Mouse (Mus musculus) midbrain, embryonic 16.5 days (tissue): ENCODE data around the gene Rufy3. TPM values are rescaled to one million over a fixed set of nuclear protein-coding genes. Genes with fewer than 3 reads are reported as not detected.

Source experiments
- ATAC-seq: fragments of 200-750 bp; cut with Nextera tagmentation; 2 replicates; pipeline ENCODE4 v1.8.0; 2017; ENCODE audit warnings: moderate TSS enrichment
- H3K27ac ChIP-seq: fragments of 300-500 bp; sonication (generic); 2 replicates; pipeline ENCODE4 v1.5.1; 2014; ENCODE audit warnings: mild to moderate bottlenecking, low read length, mixed read lengths
- H3K27me3 ChIP-seq: fragments of 300-500 bp; sonication (generic); 2 replicates; pipeline ENCODE4 v1.6.1; 2014; ENCODE audit warnings: low read depth, low read length, mixed read lengths; ENCODE audit not compliant: control insufficient read depth, insufficient read depth
- H3K36me3 ChIP-seq: fragments of 300-500 bp; sonication (generic); 2 replicates; pipeline ENCODE4 v1.6.1; 2014; ENCODE audit warnings: mild to moderate bottlenecking, low read length, moderate library complexity, mixed read lengths; ENCODE audit not compliant: control insufficient read depth, insufficient read depth
- H3K4me1 ChIP-seq: fragments of 300-500 bp; sonication (generic); 2 replicates; pipeline ENCODE4 v1.6.1; 2014; ENCODE audit warnings: mild to moderate bottlenecking, low read length, mixed read lengths; ENCODE audit not compliant: control insufficient read depth, insufficient read depth
- H3K4me2 ChIP-seq: fragments of 300-500 bp; sonication (generic); 2 replicates; pipeline ENCODE4 v1.6.1; 2014; ENCODE audit warnings: mild to moderate bottlenecking, low read length, mixed read lengths
- H3K4me3 ChIP-seq: fragments of 300-500 bp; sonication (generic); 2 replicates; pipeline ENCODE4 v1.5.1; 2014; ENCODE audit warnings: low read depth, mild to moderate bottlenecking, low read length, moderate library complexity, mixed read lengths
- H3K9ac ChIP-seq: fragments of 300-500 bp; sonication (generic); 2 replicates; pipeline ENCODE4 v1.6.1; 2014; ENCODE audit warnings: low read depth, low read length, mixed read lengths
- H3K9me3 ChIP-seq: fragments of 300-500 bp; sonication (generic); replicated peaks from 2 replicates; pipeline ENCODE4 v1.6.1; 2014; ENCODE audit warnings: mild to moderate bottlenecking, low read length, mixed read lengths; ENCODE audit not compliant: control insufficient read depth, poor library complexity, severe bottlenecking
- WGBS: fragments of 180-500 bp; shearing (Covaris S2); extraction: QIAGEN DNeasy Blood & Tissue Kit; methylation state at CpG from one replicate; pipeline ENCODE4 v1.1.7; 2014; 5-methylcytosine and 5-hydroxymethylcytosine counted together
- polyA plus RNA-seq: library from polyadenylated mRNA; unstranded; fragments of >200 nt; fragmentation: Nextera tagmentation; extraction: Ambion mirVana; gene quantifications from 2 replicates; pipeline ENCODE4 v1.2.1, GENCODE M21; 2015

The Rufy3 gene
- polyA plus RNA-seq, 1 experiment from 2014 or later, result 307 TPM

- 14% methylated on average over 6 of the region's 6 CpGs for WGBS
- ATAC-seq, result peak; percentile 44
- Histone ChIP-seq H3K9ac (no peak overlapping the region), H3K4me3 (no peak overlapping the region), H3K27ac (no peak overlapping the region), H3K9me3 (no peaks in the 10 kb centered on the region), H3K36me3 (no peaks in the 10 kb centered on the region), H3K4me2 (no peak overlapping the region), H3K4me1 (no peaks in the 10 kb centered on the region), H3K27me3 (no peaks in the 10 kb centered on the region)
Measured at GRCm38 (mm10) chr5:88685306-88685705, 120.5 kb downstream of the Rufy3 start.

GRCm38 (mm10) chr5:88685745-88686299, 121.0 kb downstream of the Rufy3 start:
- Histone ChIP-seq H3K4me1 (no peaks in the 10 kb centered on the region), H3K27ac (no peak overlapping the region), H3K4me3 (no peak overlapping the region), H3K9me3 (no peaks in the 10 kb centered on the region), H3K27me3 (no peaks in the 10 kb centered on the region), H3K36me3 (no peaks in the 10 kb centered on the region), H3K4me2 (no peak overlapping the region), H3K9ac (no peak overlapping the region)
- 80% methylated on average over 6 of the region's 6 CpGs for WGBS
- ATAC-seq, result no peak

- Histone ChIP-seq H3K9me3 (no peaks in the 10 kb centered on the region), H3K4me1 (no peaks in the 10 kb centered on the region), H3K36me3 (no peaks in the 10 kb centered on the region), H3K4me2 (no peak overlapping the region), H3K27me3 (no peaks in the 10 kb centered on the region), H3K9ac (no peak overlapping the region), H3K4me3 (no peak overlapping the region), H3K27ac (no peak overlapping the region)
- no peak for ATAC-seq
- WGBS, result 83% methylated on average over 8 of the region's 8 CpGs
Measured at GRCm38 (mm10) chr5:88687996-88688406, 123.2 kb downstream of the Rufy3 start.

GRCm38 (mm10) chr5:88688583-88689187, 123.8 kb downstream of the Rufy3 start:
- Histone ChIP-seq H3K27me3 (no peaks in the 10 kb centered on the region), H3K4me2 (no peak overlapping the region), H3K9me3 (no peaks in the 10 kb centered on the region), H3K27ac (no peak overlapping the region), H3K4me1 (no peaks in the 10 kb centered on the region), H3K36me3 (no peaks in the 10 kb centered on the region), H3K4me3 (no peak overlapping the region), H3K9ac (no peak overlapping the region)
- 89% methylated on average over 15 of the region's 15 CpGs for WGBS
- ATAC-seq, result no peak

GRCm38 (mm10) chr5:88689279-88689938, 124.6 kb downstream of the Rufy3 start:
- H3K27ac ChIP-seq, result no peak overlapping the region
- no peaks in the 10 kb centered on the region for H3K4me1 ChIP-seq
- ATAC-seq, result peak; percentile 52; the same call in 1 of the 2 replicates
- WGBS, result 74% methylated on average over 3 of the region's 3 CpGs
- H3K4me3 ChIP-seq, result no peak overlapping the region
- no peak overlapping the region for H3K9ac ChIP-seq
- H3K36me3 ChIP-seq, result no peaks in the 10 kb centered on the region
- no peaks in the 10 kb centered on the region for H3K27me3 ChIP-seq
- H3K9me3 ChIP-seq, result no peaks in the 10 kb centered on the region
- no peak overlapping the region for H3K4me2 ChIP-seq

GRCm38 (mm10) chr5:88690681-88691505, 126.1 kb downstream of the Rufy3 start:
- Histone ChIP-seq H3K36me3 (no peaks in the 10 kb centered on the region), H3K4me3 (no peak overlapping the region), H3K9me3 (no peaks in the 10 kb centered on the region), H3K9ac (no peak overlapping the region), H3K4me2 (no peak overlapping the region), H3K4me1 (no peaks in the 10 kb centered on the region), H3K27ac (no peak overlapping the region), H3K27me3 (no peaks in the 10 kb centered on the region)
- ATAC-seq, result no peak
- WGBS, result 82% methylated on average over 10 of the region's 10 CpGs

GRCm38 (mm10) chr5:88691506-88692095, 126.8 kb downstream of the Rufy3 start:
- Histone ChIP-seq H3K4me3 (no peak overlapping the region), H3K27me3 (no peaks in the 10 kb centered on the region), H3K4me1 (no peaks in the 10 kb centered on the region), H3K27ac (no peak overlapping the region), H3K9ac (no peak overlapping the region), H3K9me3 (no peaks in the 10 kb centered on the region), H3K36me3 (no peaks in the 10 kb centered on the region), H3K4me2 (no peak overlapping the region)
- ATAC-seq, result no peak
- WGBS, result 87% methylated on average over 6 of the region's 6 CpGs

GRCm38 (mm10) chr5:88692586-88692985, 127.7 kb downstream of the Rufy3 start:
- Histone ChIP-seq H3K27me3 (no peaks in the 10 kb centered on the region), H3K27ac (no peak overlapping the region), H3K4me1 (no peaks in the 10 kb centered on the region), H3K4me2 (no peak overlapping the region), H3K9me3 (no peaks in the 10 kb centered on the region), H3K9ac (no peak overlapping the region), H3K4me3 (no peak overlapping the region), H3K36me3 (no peaks in the 10 kb centered on the region)
- 79% methylated on average over 4 of the region's 4 CpGs for WGBS
- no peak for ATAC-seq
